Mouse (Mus musculus) midbrain, embryonic 15.5 days (tissue): ENCODE results near the gene Hopx. TPM values are rescaled to one million over a fixed set of nuclear protein-coding genes. Genes with fewer than 3 reads are reported as not detected.
"Not testable (repeated sequence)": the region's sequence is repeated elsewhere in the genome, so short reads cannot be mapped to it uniquely, and the experiment has no call there.

Source experiments
- ATAC-seq: fragments of 200-750 bp; cut with Nextera tagmentation; replicated peaks from 2 replicates; pipeline ENCODE4 v1.8.0; 2017; ENCODE audit warnings: moderate TSS enrichment
- H3K27ac ChIP-seq: fragments of 300-500 bp; sonication (generic); 2 replicates; pipeline ENCODE4 v1.5.1; 2015; ENCODE audit warnings: mild to moderate bottlenecking, inconsistent platforms
- H3K27me3 ChIP-seq: fragments of 300-500 bp; sonication (generic); replicated peaks from 2 replicates; pipeline ENCODE4 v1.6.1; 2015; ENCODE audit warnings: inconsistent platforms
- H3K36me3 ChIP-seq: fragments of 300-500 bp; sonication (generic); replicated peaks from 2 replicates; pipeline ENCODE4 v1.6.1; 2015; ENCODE audit warnings: inconsistent platforms
- H3K4me1 ChIP-seq: fragments of 300-500 bp; sonication (generic); 2 replicates; pipeline ENCODE4 v1.6.1; 2015; ENCODE audit warnings: inconsistent platforms
- H3K4me2 ChIP-seq: fragments of 300-500 bp; sonication (generic); 2 replicates; pipeline ENCODE4 v1.6.1; 2015; ENCODE audit warnings: inconsistent platforms, mild to moderate bottlenecking, moderate library complexity
- H3K4me3 ChIP-seq: fragments of 300-500 bp; sonication (generic); 2 replicates; pipeline ENCODE4 v1.5.1; 2015; ENCODE audit warnings: mild to moderate bottlenecking, inconsistent platforms
- H3K9ac ChIP-seq: fragments of 300-500 bp; sonication (generic); 2 replicates; pipeline ENCODE4 v1.6.1; 2015; ENCODE audit warnings: mild to moderate bottlenecking, inconsistent platforms
- H3K9me3 ChIP-seq: fragments of 300-500 bp; sonication (generic); 2 replicates; pipeline ENCODE4 v1.6.1; 2016; ENCODE audit warnings: inconsistent platforms
- WGBS: fragments of 180-500 bp; shearing (Covaris S2); methylation state at CpG from one replicate; pipeline ENCODE4 v1.1.7; 2015; ENCODE audit warnings: mixed read lengths; 5-methylcytosine and 5-hydroxymethylcytosine counted together
- polyA plus RNA-seq: library from polyadenylated mRNA; unstranded; fragments of >200 nt; fragmentation: Nextera tagmentation; extraction: Ambion mirVana; gene quantifications from 2 replicates; pipeline ENCODE4 v1.2.1, GENCODE M21; 2015

Gene Hopx
- polyA plus RNA-seq, 1 experiment from 2014 or later = 0.74 TPM

DNA sequence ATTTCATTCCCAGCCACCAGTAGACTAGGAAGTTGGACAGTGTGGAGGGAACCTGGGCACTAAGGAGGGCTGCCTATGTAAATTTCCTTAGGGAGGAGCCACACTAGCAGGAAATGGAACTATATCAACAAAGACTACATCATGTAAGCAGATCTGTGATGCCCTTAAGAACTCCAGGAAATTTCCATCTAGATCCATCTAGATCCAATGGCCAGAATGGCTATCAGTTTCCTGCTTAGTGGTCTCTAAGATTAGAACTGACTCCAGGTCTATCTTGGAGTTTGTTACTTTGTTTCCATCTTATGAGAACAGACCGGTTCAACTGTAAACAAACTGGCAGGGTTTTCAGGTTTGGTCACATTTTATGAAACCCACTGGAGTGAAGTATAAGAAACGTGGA, 5.1 kb downstream of the Hopx start:
- Histone ChIP-seq H3K36me3 (no peaks in the 10 kb centered on the region), H3K4me1 (peaks cover 3% of the 10 kb centered on the region; the same call in 1 of the 2 replicates), H3K4me3 (no peak overlapping the region), H3K27ac (no peak overlapping the region), H3K4me2 (no peak overlapping the region), H3K9ac (no peak overlapping the region), H3K9me3 (no peaks in the 10 kb centered on the region), H3K27me3 (peaks cover 34% of the 10 kb centered on the region)
- ATAC-seq = no peak
- 90% methylated on average over 2 of the region's 2 CpGs for WGBS

DNA sequence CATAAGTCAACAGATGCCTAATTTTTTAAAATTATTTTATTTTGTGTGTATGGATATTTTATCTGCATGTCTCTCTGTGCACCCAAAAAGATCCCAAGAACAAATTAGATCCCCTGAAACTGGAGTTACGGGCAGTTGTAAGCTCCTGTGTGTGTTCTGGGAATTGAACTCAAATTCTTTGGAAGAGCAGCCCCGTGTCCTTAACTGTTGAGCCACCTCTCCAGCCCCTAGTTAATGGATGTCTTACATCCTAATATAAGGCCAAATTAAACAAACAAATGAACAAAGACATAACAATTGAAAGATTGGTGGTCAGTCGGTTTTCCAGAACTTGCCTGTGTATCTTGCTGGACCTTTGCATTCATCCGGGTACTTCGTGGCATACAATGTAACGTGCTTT, 6.1 kb downstream of the Hopx start:
- WGBS = 94% methylated on average over 6 of the region's 6 CpGs
- Histone ChIP-seq H3K27me3 (peaks cover 39% of the 10 kb centered on the region), H3K36me3 (no peaks in the 10 kb centered on the region), H3K4me1 (no peaks in the 10 kb centered on the region), H3K9ac (no peak overlapping the region), H3K4me2 (no peak overlapping the region), H3K4me3 (no peak overlapping the region), H3K27ac (no peak overlapping the region), H3K9me3 (no peaks in the 10 kb centered on the region)
- ATAC-seq = no peak

DNA sequence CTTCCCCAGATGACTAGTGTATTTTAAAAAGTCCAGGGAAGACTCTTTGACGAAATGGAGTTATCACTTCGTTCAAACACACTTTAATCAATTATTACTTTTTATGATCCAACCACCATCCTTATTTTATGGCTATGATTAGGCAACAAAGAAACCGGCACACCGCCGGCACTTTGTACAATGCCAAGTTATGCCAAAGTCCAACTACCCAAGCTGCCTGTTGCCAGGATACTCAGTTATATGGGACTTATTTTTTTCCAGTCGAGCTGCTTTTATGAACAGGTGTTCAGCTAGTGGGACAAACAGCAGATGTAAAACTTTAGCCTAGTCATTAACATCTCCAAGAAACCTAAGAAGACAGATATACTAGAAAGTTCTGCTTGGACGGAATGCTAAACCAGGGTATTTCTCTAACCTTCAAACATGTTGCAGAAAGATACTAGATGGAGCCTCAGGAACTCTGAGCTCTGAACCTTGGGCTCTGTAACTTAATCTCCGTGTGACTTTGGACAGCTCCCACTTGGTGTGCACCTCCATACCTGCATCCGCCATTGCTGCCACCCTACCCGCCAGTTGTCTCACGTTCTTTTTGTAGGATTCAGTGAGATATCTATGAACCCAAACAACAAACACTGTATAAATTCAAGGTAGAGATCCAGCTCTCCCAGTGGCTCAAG, 7.6 kb downstream of the Hopx start:
- Histone ChIP-seq H3K27me3 (peaks cover 33% of the 10 kb centered on the region), H3K36me3 (no peaks in the 10 kb centered on the region), H3K4me1 (no peaks in the 10 kb centered on the region), H3K27ac (no peak overlapping the region), H3K4me2 (no peak overlapping the region), H3K9me3 (no peaks in the 10 kb centered on the region), H3K9ac (no peak overlapping the region), H3K4me3 (no peak overlapping the region)
- 92% methylated on average over 11 of the region's 11 CpGs for WGBS
- ATAC-seq = no peak

DNA sequence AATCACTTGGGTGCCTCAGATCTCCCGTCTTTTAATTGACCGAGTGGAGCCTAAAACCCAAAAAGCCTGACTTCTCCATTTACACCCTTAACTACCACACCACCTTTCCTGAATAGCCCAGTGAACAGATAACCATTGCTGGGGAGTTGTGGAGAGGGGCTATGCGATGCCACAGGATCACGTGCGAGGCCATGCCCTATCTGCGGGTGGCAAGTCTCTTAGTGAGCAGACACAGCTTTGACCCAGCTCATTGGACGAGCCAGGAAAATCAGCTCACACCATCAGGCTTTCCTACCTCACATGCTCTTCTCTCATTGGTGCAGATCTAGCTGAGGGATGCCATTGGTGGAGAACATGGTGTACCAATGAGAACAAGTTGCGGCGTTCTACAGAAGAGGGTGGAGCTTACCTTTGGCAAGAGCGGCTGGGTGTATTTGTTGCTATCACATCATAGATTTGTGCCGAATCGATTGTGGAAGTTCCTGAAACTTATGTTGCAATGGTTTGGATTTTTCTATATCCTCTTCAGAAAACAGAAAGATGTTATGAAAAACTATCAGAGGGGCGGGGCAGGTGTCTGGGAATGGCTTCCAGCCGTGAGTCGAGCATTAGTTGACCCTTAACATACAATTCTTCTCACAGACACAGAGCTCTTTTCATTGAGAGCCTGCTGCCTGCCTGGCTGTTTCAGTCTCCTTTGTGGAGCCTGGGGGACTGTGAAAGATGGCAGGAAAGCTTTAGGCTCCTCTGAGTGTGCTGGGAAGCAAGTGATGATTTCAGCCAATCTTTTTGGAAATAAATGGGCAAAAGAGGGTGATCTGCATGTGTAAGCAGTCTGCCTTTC, 12.2 kb downstream of the Hopx start:
- no peak overlapping the region for H3K4me2 ChIP-seq
- no peaks in the 10 kb centered on the region for H3K9me3 ChIP-seq
- H3K4me1 ChIP-seq = no peaks in the 10 kb centered on the region
- no peak overlapping the region for H3K27ac ChIP-seq
- H3K9ac ChIP-seq = no peak overlapping the region
- WGBS = 74% methylated on average over 15 of the region's 15 CpGs
- H3K4me3 ChIP-seq = no peak overlapping the region
- no peak for ATAC-seq
- peaks cover 22% of the 10 kb centered on the region for H3K27me3 ChIP-seq
- no peaks in the 10 kb centered on the region for H3K36me3 ChIP-seq

DNA sequence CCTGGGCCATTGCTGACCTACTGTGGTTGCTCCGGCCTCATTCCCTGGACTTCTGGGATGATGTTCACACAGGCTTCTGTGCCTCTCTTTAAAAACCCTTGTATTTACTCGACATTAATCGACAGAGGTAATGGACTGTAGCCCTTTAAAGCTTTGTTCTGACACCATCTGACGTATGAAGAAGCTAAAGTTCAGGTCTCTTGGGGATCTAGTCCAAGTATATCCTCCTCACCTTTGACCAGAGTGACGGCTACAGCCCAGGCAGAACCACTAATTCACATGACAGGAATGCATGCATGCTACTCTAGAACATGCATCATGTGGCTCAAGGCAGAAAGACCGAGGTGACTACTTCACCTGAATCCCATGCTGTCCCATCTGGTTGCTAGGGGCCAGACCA, 14.2 kb downstream of the Hopx start:
- no peak overlapping the region for H3K4me3 ChIP-seq
- H3K4me2 ChIP-seq = no peak overlapping the region
- H3K9me3 ChIP-seq = no peaks in the 10 kb centered on the region
- WGBS = 86% methylated on average over 6 of the region's 6 CpGs
- no peaks in the 10 kb centered on the region for H3K36me3 ChIP-seq
- H3K4me1 ChIP-seq = no peaks in the 10 kb centered on the region
- ATAC-seq = no peak
- H3K27me3 ChIP-seq = peaks cover 36% of the 10 kb centered on the region
- no peak overlapping the region for H3K27ac ChIP-seq
- no peak overlapping the region for H3K9ac ChIP-seq

DNA sequence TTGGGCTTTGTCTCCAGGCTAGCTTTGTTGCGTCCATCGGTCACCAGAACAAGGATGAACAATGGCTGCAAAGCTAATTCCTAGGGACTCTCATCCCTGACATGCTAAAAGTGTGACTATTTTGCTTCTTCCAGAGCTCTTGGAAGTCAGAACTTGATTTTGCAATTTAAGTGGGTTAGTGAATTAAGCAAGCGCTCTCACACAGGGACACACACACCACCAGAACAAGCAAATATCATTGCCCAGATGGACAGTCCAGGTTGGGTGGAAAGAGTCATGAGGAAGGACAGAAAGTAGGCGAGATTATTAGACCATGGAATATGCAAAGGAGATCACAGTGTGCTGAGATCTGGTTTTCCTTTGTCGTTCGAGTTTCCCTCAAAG, 14.9 kb downstream of the Hopx start:
- H3K4me1 ChIP-seq = peaks cover 3% of the 10 kb centered on the region
- no peak overlapping the region for H3K4me3 ChIP-seq
- H3K9me3 ChIP-seq = no peaks in the 10 kb centered on the region
- H3K36me3 ChIP-seq = no peaks in the 10 kb centered on the region
- H3K27me3 ChIP-seq = peaks cover 37% of the 10 kb centered on the region
- no peak overlapping the region for H3K4me2 ChIP-seq
- H3K9ac ChIP-seq = no peak overlapping the region
- ATAC-seq = no peak
- 78% methylated on average over 6 of the region's 6 CpGs for WGBS
- H3K27ac ChIP-seq = no peak overlapping the region

DNA sequence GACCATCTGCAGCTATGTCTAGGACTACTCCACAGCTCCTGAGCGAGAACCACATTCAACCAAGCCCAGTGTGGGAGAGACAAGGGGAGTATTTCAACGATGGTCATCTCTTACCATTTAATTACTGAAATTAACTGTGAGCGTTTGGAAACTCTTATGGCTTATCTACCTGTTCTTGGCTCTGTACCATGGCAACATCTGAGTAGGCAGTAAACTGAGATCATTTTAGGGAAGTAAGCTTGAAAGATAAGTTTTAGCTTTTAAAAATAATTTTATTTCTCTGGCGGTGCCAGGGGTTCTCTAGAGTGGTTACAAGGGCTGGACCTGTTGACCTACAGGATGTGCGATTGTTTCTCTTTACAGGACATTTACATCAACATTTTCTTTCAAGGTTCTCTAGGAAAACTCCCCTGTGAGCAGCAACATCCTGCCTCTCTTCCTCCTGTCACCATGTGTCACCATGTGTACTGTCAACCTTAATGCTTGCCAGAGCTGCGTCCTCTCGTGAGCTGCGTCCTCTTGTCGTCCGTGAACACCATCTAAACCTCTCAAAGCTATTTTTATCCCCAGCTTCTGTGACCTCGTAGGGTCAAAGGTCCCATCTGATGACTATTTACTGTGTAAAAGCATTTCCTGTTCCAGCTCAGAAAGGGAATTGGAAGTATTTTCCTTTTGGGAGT, 15.5 kb downstream of the Hopx start:
- Histone ChIP-seq H3K9ac (no peak overlapping the region), H3K36me3 (no peaks in the 10 kb centered on the region), H3K27ac (no peak overlapping the region), H3K27me3 (peaks cover 39% of the 10 kb centered on the region), H3K4me2 (no peak overlapping the region), H3K9me3 (no peaks in the 10 kb centered on the region), H3K4me3 (no peak overlapping the region), H3K4me1 (peaks cover 8% of the 10 kb centered on the region)
- ATAC-seq = no peak
- 80% methylated on average over 11 of the region's 11 CpGs for WGBS

DNA sequence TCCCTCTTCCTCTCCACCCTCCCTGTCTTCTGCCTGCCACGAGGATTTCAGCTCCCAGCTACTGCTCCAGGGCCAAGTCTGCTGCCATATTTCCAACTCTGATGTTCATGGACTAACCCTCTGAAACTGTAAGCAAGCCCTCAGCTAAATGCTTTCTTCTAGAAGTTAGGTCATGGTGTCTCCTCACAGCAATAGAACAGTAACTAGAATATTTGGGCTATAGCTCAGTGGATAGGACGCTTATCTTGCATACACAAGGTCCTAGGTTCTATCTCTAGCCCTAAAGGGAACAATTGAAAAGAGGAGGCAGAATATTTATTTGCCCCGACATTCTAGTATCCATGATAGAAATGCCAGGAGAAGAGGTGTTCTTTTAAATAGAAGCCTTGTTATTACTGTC, 16.0 kb downstream of the Hopx start:
- Histone ChIP-seq H3K27me3 (peaks cover 36% of the 10 kb centered on the region), H3K27ac (no peak overlapping the region), H3K4me1 (peaks cover 13% of the 10 kb centered on the region), H3K36me3 (no peaks in the 10 kb centered on the region), H3K4me2 (no peak overlapping the region), H3K4me3 (no peak overlapping the region), H3K9ac (no peak overlapping the region), H3K9me3 (no peaks in the 10 kb centered on the region)
- no peak for ATAC-seq
- 78% methylated on average over 3 of the region's 3 CpGs for WGBS

DNA sequence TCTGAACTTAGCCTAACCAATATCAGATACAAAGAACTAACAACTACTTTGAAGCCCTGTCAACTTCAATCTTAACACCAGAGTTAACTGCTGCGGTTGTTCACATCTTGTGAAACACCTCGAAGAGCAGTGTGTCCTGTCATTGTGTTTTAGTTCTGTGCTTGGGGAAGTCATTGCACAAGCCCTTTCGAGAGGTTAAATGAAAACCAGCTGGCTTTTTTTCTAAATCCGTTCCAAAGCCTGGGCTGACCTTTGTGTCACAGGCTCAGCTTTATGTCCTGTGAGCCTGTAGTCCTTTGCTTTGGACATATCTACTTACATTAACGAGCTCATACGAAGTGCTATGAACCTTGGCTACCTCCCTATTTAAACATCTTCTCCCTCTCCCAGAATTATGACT, 17.2 kb downstream of the Hopx start:
- Histone ChIP-seq H3K27me3 (peaks cover 40% of the 10 kb centered on the region), H3K36me3 (no peaks in the 10 kb centered on the region), H3K9ac (no peak overlapping the region), H3K27ac (no peak overlapping the region), H3K4me1 (peaks cover 14% of the 10 kb centered on the region), H3K4me3 (no peak overlapping the region), H3K4me2 (no peak overlapping the region), H3K9me3 (no peaks in the 10 kb centered on the region)
- WGBS = 54% methylated on average over 6 of the region's 6 CpGs
- no peak for ATAC-seq

DNA sequence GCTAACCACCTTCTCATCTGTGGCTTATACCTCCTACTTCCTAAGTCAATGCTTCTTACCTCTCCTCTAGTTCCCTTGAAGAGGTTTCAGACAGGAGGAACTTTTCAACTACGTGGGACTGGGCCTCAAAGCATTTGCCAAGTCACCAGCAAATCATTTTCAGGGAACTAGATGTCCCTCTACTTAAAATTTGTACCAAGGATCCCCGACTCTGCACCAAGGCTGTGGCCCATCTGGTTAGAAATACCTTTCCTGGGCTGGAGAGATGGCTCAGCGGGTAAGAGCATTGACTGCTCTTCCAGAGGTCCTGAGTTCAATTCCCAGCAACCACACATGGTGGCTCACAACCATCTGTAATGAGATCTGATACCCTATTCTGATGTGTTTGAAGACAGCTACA, 18.7 kb downstream of the Hopx start:
- not testable (repeated sequence) for H3K4me2 ChIP-seq, ATAC-seq, H3K27ac ChIP-seq, H3K36me3 ChIP-seq, H3K9me3 ChIP-seq, H3K4me3 ChIP-seq, H3K9ac ChIP-seq
- Histone ChIP-seq H3K4me1 (peaks cover 14% of the 10 kb centered on the region), H3K27me3 (peaks cover 44% of the 10 kb centered on the region)
- WGBS = 94% methylated on average over 3 of the region's 3 CpGs

DNA sequence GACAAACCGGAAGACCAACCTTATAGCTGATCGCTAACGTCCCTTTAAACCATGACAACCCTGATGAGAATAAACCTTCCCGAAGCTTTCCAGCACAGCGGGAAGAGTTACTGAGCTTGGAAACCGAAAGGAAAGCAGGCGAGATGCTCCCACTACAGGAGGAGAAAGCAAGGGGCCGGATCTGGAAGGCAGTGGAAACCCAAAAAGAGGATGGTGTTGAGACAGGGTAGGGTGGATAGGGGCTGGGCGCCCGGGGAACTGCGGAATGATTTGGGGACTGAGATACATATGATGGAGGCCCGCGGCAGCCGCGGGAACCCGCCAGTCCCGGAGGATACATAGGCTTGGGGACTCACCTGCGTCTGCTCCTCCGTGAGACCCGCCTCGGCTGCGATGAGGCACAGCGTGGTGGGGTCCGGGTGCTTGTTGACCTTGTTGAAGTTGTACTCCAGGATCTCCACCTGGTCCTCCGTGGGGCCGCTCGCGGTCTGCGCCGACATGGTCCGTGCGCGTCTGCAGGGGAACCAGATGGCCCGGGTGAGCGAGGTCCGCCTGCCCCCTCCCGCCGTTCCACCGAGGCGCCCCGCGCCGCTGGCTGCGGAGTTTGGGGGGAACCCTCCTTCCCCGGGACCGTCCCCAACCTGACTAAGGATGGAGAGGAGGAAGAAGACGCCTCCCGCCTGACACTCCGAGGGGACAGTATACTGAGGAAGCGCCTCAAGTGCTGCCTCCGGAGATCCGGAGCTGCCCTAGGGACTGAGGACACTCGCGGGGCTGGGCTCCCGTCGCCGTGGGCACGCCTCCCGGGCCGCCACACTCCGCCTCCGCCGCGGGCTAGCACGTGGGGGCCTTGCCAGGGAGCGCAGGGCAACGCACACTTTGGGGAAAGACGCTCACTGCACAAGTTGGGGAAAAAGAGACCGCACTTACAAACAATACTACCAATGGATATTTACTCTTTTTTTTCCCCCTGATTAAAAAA, 20.1 kb downstream of the Hopx start:
- Histone ChIP-seq H3K9me3 (no peaks in the 10 kb centered on the region), H3K36me3 (no peaks in the 10 kb centered on the region), H3K4me3 (peak overlapping the region; percentile 57), H3K9ac (peak overlapping the region; percentile 48), H3K4me1 (peaks cover 14% of the 10 kb centered on the region), H3K27ac (no peak overlapping the region), H3K27me3 (peaks cover 44% of the 10 kb centered on the region), H3K4me2 (peak overlapping the region; percentile 100)
- under 1% methylated on average over 69 of the region's 69 CpGs for WGBS
- ATAC-seq = peak; percentile 73
